In the genomic region with DNA sequence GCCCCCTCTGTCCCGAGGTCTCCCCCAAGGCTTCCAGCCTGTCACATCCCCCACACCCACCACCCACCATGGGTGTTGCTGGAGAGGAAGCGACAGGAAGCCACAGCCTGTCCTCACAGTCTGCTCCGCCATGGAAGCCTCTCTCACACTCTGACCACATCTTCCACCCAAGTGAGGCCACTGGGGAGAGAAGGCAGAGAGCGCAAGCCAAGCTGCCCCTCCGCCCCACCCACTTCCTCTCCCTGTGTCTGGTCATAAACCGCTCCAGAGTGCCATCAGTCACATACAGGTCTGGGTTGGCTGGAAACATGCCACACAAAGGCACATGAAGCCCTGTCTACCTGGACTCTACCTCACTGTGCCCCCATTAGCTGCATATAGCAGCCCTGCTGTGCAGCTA, we compare ENCODE assay signal across 8 mouse cellular contexts. TPM values are rescaled to one million over a fixed set of nuclear protein-coding genes. Genes with fewer than 3 reads are reported as not detected.
DNase-seq lines count a peak whose midpoint lies in the region; ATAC-seq and TF ChIP-seq lines count a peak whose summit lies in the region.
"Had no signal": no experiment of that assay in that cellular context is flagged by ENCODE, and none has a peak within 500 bp of the region (broad histone marks: within the 10 kb centered on the region; RNA-seq: fewer than 3 reads in every experiment).

No protein-coding gene starts in this region.

- no peak overlapping the region for H3K4me3 ChIP-seq in liver, embryonic 11.5 days (ENCODE audit: low read depth, low read length)
- no peak overlapping the region for H3K4me3 ChIP-seq in kidney, adult 2 months (ENCODE audit: insufficient read depth, low read depth, low read length)

- H3K4me1 ChIP-seq in liver, embryonic 11.5 days (replicated peaks; ENCODE audit: control insufficient read depth, insufficient read depth, low read length), result peaks cover 12% of the 10 kb centered on the region
- H3K4me1 ChIP-seq in kidney, adult 2 months (ENCODE audit: control insufficient read depth, insufficient read depth, low read length), result no peaks in the 10 kb centered on the region

- WGBS in liver, embryonic 11.5 days, result 41% methylated on average over 6 of the region's 6 CpGs
- WGBS in kidney, adult 2 months, result 70% methylated on average over 6 of the region's 6 CpGs

- no peak overlapping the region for H3K9ac ChIP-seq in liver, embryonic 11.5 days (ENCODE audit: low read depth, low read length)

- peak; percentile 92 for DNase-seq in 416B (ENCODE audit: low read depth)
- DNase-seq in liver, embryonic 11.5 days (ENCODE audit: low spot score), result no peak
- peak; percentile 61 for DNase-seq in naive thymus-derived CD4-positive, alpha-beta T cell, adult 2 months (ENCODE audit: low read depth)
- no peak for DNase-seq in right cerebral cortex, adult 2 months (ENCODE audit: low spot score in 2 of 2)
- DNase-seq in kidney, postnatal 4 days, result no peak
- no peak for DNase-seq in kidney, adult 2 months
- DNase-seq: kidney, adult 11 months had no signal

- H3K36me3 ChIP-seq in liver, embryonic 11.5 days (ENCODE audit: control insufficient read depth, insufficient read depth, low read length), result no peaks in the 10 kb centered on the region
- H3K36me3 ChIP-seq in kidney, adult 2 months (ENCODE audit: control insufficient read depth, insufficient read depth, low read length), result no peaks in the 10 kb centered on the region

- peak overlapping the region; percentile 34 for H3K4me2 ChIP-seq in liver, embryonic 11.5 days

- H3K27me3 ChIP-seq in liver, embryonic 11.5 days (replicated peaks; ENCODE audit: control insufficient read depth, insufficient read depth, low read length), result no peaks in the 10 kb centered on the region
- H3K27me3 ChIP-seq in kidney, adult 2 months (replicated peaks; ENCODE audit: control insufficient read depth, insufficient read depth, low read length), result no peaks in the 10 kb centered on the region

- no peaks in the 10 kb centered on the region for H3K9me3 ChIP-seq in liver, embryonic 11.5 days (ENCODE audit: control insufficient read depth, low read length)

- peak overlapping the region; percentile 25 for H3K27ac ChIP-seq in liver, embryonic 11.5 days (ENCODE audit: low read depth, low read length)
- H3K27ac ChIP-seq in kidney, adult 2 months (ENCODE audit: insufficient read depth, low read depth, low read length), result no peak overlapping the region

- no peak for TF ChIP-seq POLR2A in kidney, adult 2 months (IDR thresholded peaks at IDR 0.05; ENCODE audit: low read depth, low read length)

- peak; percentile 81 for ATAC-seq in CD4-positive, CD25-positive, alpha-beta regulatory T cell, adult 4 months
- peak; percentile 55 for ATAC-seq in liver, embryonic 11.5 days (replicated peaks; ENCODE audit: low FRiP score)

- no peak for TF ChIP-seq CTCF in kidney, adult 2 months (conservative IDR thresholded peaks at IDR 0.05; ENCODE audit: insufficient read depth, insufficient read length, low read depth, low read length)

RNA-seq across cellular contexts. Expression of a gene that starts 53.3 kb away (rescaled TPM):
- 1 to 10 TPM; 1.8 to 4.2 TPM for polyA plus RNA-seq in CD4-positive, CD25-positive, alpha-beta regulatory T cell, adult 4 months (2017; shearing (Covaris generic))
- polyA plus RNA-seq in liver, embryonic 11.5 days (2014; fragmentation: Nextera tagmentation; extraction: Ambion mirVana), result 0.37 and 0.42 TPM in 2 replicates
- 1.6 and 2.0 TPM in 2 replicates for polyA plus RNA-seq in kidney, adult 2 months (2012; rRNA removed)

Comparison
In these comparisons a context has a peak if more than half of its experiments do, and no peak if none do; other contexts are left out.
1. DNase-seq: peak in 416B (single experiment) and naive thymus-derived CD4-positive, alpha-beta T cell, adult 2 months (single experiment); none in liver, embryonic 11.5 days (single experiment), right cerebral cortex, adult 2 months (0 of 2), kidney, postnatal 4 days (0 of 2) and kidney, adult 2 months (single experiment).